Mouse (Mus musculus): ENCODE results near the gene Dnmbp. TPM values are rescaled to one million over a fixed set of nuclear protein-coding genes. Genes with fewer than 3 reads are reported as not detected.
A peak's percentile ranks its signal among the peaks of the same experiment; 100 is the strongest.

Dnmbp gene
- polyA plus RNA-seq, 1 experiment from 2014 or later, result 14.2 TPM

GRCm38 (mm10) chr19:43815661-43816414, 124.2 kb downstream of the Dnmbp start:
- Histone ChIP-seq H3K9ac (ENCODE audit: low read length) (no peak overlapping the region), H3K4me2 (replicated peaks; ENCODE audit: low read depth) (peak overlapping the region; percentile 41), H3K9me3 (ENCODE audit: control insufficient read depth, low read length) (no peaks in the 10 kb centered on the region), H3K4me1 (replicated peaks; ENCODE audit: control insufficient read depth, insufficient read depth) (no peaks in the 10 kb centered on the region), H3K27me3 (ENCODE audit: control insufficient read depth, insufficient read depth, low read length) (no peaks in the 10 kb centered on the region), H3K4me3 (ENCODE audit: low read depth, low read length) (peak overlapping the region; percentile 15; the same call in 1 of the 2 replicates), H3K36me3 (ENCODE audit: control insufficient read depth, insufficient read depth, low read length) (no peaks in the 10 kb centered on the region), H3K27ac (replicated peaks) (no peak overlapping the region)
- no peak for ATAC-seq (ENCODE audit: low FRiP score, low TSS enrichment)
- no peak for DNase-seq (ENCODE audit: low spot score)
- no peak for TF ChIP-seq EP300 (optimal IDR thresholded peaks at IDR 0.05)
- TF ChIP-seq CTCF (IDR thresholded peaks at IDR 0.05; ENCODE audit: low read depth), result no peak
- WGBS, result 37% methylated on average over 14 of the region's 14 CpGs

- Histone ChIP-seq H3K9ac (ENCODE audit: low read length) (no peak overlapping the region), H3K27ac (replicated peaks) (no peak overlapping the region), H3K4me2 (replicated peaks; ENCODE audit: low read depth) (no peak overlapping the region), H3K9me3 (ENCODE audit: control insufficient read depth, low read length) (no peaks in the 10 kb centered on the region), H3K4me3 (ENCODE audit: low read depth, low read length) (no peak overlapping the region), H3K27me3 (ENCODE audit: control insufficient read depth, insufficient read depth, low read length) (no peaks in the 10 kb centered on the region), H3K4me1 (replicated peaks; ENCODE audit: control insufficient read depth, insufficient read depth) (no peaks in the 10 kb centered on the region), H3K36me3 (ENCODE audit: control insufficient read depth, insufficient read depth, low read length) (no peaks in the 10 kb centered on the region)
- 60% methylated on average over 10 of the region's 10 CpGs for WGBS
- DNase-seq (ENCODE audit: low spot score), result peak; percentile 35
- TF ChIP-seq EP300 (optimal IDR thresholded peaks at IDR 0.05) (no peak), CTCF (IDR thresholded peaks at IDR 0.05; ENCODE audit: low read depth) (no peak)
- ATAC-seq (ENCODE audit: low FRiP score, low TSS enrichment), result peak; percentile 63; the same call in 1 of the 2 replicates
These were observed 126.7 kb downstream of the Dnmbp start for GRCm38 (mm10) chr19:43813315-43813714.

DNA sequence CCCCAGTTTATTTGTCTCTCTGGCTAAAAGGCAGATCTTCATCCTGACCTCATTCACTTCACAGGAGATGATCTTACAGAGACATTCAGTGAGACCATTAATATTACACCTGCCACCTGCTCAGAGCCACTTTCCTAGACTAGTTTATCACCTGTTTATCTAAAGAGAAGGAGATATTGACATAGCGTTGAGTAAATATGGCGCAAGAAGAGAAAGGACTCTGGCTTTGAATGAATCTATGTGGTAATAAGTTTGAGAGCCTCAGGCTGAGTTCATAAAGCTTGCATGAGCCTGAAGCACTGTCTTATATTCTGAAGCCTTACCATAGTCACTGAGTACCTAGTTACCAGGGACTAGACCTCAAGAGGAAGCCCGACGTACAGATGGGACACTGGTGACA, 128.6 kb downstream of the Dnmbp start:
- ATAC-seq (ENCODE audit: low FRiP score, low TSS enrichment) (peak; percentile 51; the same call in 1 of the 2 replicates), DNase-seq (ENCODE audit: low spot score) (no peak)
- Histone ChIP-seq H3K27me3 (ENCODE audit: control insufficient read depth, insufficient read depth, low read length) (no peaks in the 10 kb centered on the region), H3K4me3 (ENCODE audit: low read depth, low read length) (no peak overlapping the region), H3K9ac (ENCODE audit: low read length) (no peak overlapping the region), H3K4me1 (replicated peaks; ENCODE audit: control insufficient read depth, insufficient read depth) (no peaks in the 10 kb centered on the region), H3K4me2 (replicated peaks; ENCODE audit: low read depth) (no peak overlapping the region), H3K9me3 (ENCODE audit: control insufficient read depth, low read length) (no peaks in the 10 kb centered on the region), H3K36me3 (ENCODE audit: control insufficient read depth, insufficient read depth, low read length) (no peaks in the 10 kb centered on the region), H3K27ac (replicated peaks) (no peak overlapping the region)
- WGBS, result 67% methylated on average over 4 of the region's 4 CpGs
- no peak for TF ChIP-seq EP300 (optimal IDR thresholded peaks at IDR 0.05)
- TF ChIP-seq CTCF (IDR thresholded peaks at IDR 0.05; ENCODE audit: low read depth), result no peak

GRCm38 (mm10) chr19:43809331-43809730, 130.7 kb downstream of the Dnmbp start:
- ATAC-seq (ENCODE audit: low FRiP score, low TSS enrichment) (no peak), DNase-seq (ENCODE audit: low spot score) (no peak)
- Histone ChIP-seq H3K4me3 (ENCODE audit: low read depth, low read length) (no peak overlapping the region), H3K27me3 (ENCODE audit: control insufficient read depth, insufficient read depth, low read length) (no peaks in the 10 kb centered on the region), H3K27ac (replicated peaks) (no peak overlapping the region), H3K4me2 (replicated peaks; ENCODE audit: low read depth) (no peak overlapping the region), H3K9ac (ENCODE audit: low read length) (no peak overlapping the region), H3K36me3 (ENCODE audit: control insufficient read depth, insufficient read depth, low read length) (no peaks in the 10 kb centered on the region), H3K9me3 (ENCODE audit: control insufficient read depth, low read length) (no peaks in the 10 kb centered on the region), H3K4me1 (replicated peaks; ENCODE audit: control insufficient read depth, insufficient read depth) (no peaks in the 10 kb centered on the region)
- TF ChIP-seq CTCF (IDR thresholded peaks at IDR 0.05; ENCODE audit: low read depth), result no peak
- TF ChIP-seq EP300 (optimal IDR thresholded peaks at IDR 0.05), result no peak
- 50% methylated on average over 4 of the region's 4 CpGs for WGBS

DNA sequence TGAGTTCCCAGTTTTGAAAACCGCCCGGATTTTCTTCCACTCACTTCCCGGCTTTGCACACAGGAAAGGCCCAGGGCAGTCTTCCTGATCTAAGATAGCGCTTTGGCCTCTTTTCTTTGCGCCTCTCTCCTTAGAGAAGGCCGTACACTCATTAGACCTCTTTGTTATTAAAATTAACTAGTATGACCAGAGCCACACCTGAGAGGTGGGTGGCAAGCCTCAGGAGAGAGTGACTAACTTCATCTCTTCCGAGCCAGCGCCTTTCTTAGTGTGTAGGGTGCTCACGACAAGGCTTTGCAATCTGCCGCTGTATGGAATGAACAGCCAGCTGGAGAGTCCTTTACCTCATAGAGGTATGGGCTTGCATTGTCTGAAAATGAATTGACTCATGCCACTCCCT, 136.1 kb downstream of the Dnmbp start:
- Histone ChIP-seq H3K4me3 (ENCODE audit: low read depth, low read length) (no peak overlapping the region), H3K9ac (ENCODE audit: low read length) (no peak overlapping the region), H3K36me3 (ENCODE audit: control insufficient read depth, insufficient read depth, low read length) (no peaks in the 10 kb centered on the region), H3K27ac (replicated peaks) (no peak overlapping the region), H3K4me1 (replicated peaks; ENCODE audit: control insufficient read depth, insufficient read depth) (no peaks in the 10 kb centered on the region), H3K9me3 (ENCODE audit: control insufficient read depth, low read length) (no peaks in the 10 kb centered on the region), H3K4me2 (replicated peaks; ENCODE audit: low read depth) (no peak overlapping the region), H3K27me3 (ENCODE audit: control insufficient read depth, insufficient read depth, low read length) (no peaks in the 10 kb centered on the region)
- DNase-seq (ENCODE audit: low spot score) (no peak), ATAC-seq (ENCODE audit: low FRiP score, low TSS enrichment) (no peak)
- WGBS, result 70% methylated on average over 10 of the region's 10 CpGs
- no peak for TF ChIP-seq EP300 (optimal IDR thresholded peaks at IDR 0.05)
- TF ChIP-seq CTCF (IDR thresholded peaks at IDR 0.05; ENCODE audit: low read depth), result no peak

- no peak overlapping the region for H3K4me3 ChIP-seq (ENCODE audit: low read depth, low read length)
- H3K4me2 ChIP-seq (replicated peaks; ENCODE audit: low read depth), result no peak overlapping the region
- H3K36me3 ChIP-seq (ENCODE audit: control insufficient read depth, insufficient read depth, low read length), result no peaks in the 10 kb centered on the region
- no peaks in the 10 kb centered on the region for H3K27me3 ChIP-seq (ENCODE audit: control insufficient read depth, insufficient read depth, low read length)
- WGBS, result 77% methylated on average over 9 of the region's 9 CpGs
- H3K9me3 ChIP-seq (ENCODE audit: control insufficient read depth, low read length), result no peaks in the 10 kb centered on the region
- DNase-seq (ENCODE audit: low spot score) (no peak), ATAC-seq (ENCODE audit: low FRiP score, low TSS enrichment) (no peak)
- no peak for TF ChIP-seq CTCF (IDR thresholded peaks at IDR 0.05; ENCODE audit: low read depth)
- TF ChIP-seq EP300 (optimal IDR thresholded peaks at IDR 0.05), result no peak
- no peaks in the 10 kb centered on the region for H3K4me1 ChIP-seq (replicated peaks; ENCODE audit: control insufficient read depth, insufficient read depth)
- no peak overlapping the region for H3K9ac ChIP-seq (ENCODE audit: low read length)
- no peak overlapping the region for H3K27ac ChIP-seq (replicated peaks)
These were observed 138.5 kb downstream of the Dnmbp start for GRCm38 (mm10) chr19:43801427-43802051.
